29 mouse cellular contexts compared by ENCODE assay signal in the genomic region with DNA sequence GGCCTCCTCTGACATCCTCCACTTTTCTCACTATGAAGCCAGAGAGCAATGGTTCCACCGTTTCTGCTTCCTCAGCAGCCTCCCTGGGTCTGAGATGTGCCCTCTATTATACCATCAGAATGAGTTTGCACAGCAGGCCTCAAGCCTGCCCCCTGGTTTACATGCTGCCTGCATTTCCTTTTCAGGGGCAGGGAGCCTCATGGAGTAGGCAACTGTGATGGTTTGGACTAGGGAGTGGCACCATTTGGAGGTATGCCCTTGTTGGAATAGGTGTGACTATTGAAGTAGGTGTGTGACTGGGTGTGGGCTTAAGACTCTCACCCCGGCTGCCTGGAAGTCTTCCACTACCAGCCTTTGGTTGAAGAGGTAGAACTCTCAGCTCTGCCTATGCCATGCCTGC. TPM values are rescaled to one million over a fixed set of nuclear protein-coding genes. Genes with fewer than 3 reads are reported as not detected.
DNase-seq lines count a peak whose midpoint lies in the region; ATAC-seq and TF ChIP-seq lines count a peak whose summit lies in the region.
"Had no signal": no experiment of that assay in that cellular context is flagged by ENCODE, and none has a peak within 500 bp of the region (broad histone marks: within the 10 kb centered on the region; RNA-seq: fewer than 3 reads in every experiment).

No protein-coding gene starts in this region.

- peaks cover 6% of the 10 kb centered on the region; the same call in 1 of the 2 replicates for H3K4me1 ChIP-seq in hindbrain, postnatal 0 days (ENCODE audit: insufficient read depth, low read length)
- H3K4me1 ChIP-seq in hindbrain, embryonic 10.5 days (replicated peaks): no peaks in the 10 kb centered on the region
- peaks cover 11% of the 10 kb centered on the region for H3K4me1 ChIP-seq in intestine, embryonic 16.5 days (ENCODE audit: control insufficient read depth, insufficient read depth, low read length)
- H3K4me1 ChIP-seq in stomach, embryonic 16.5 days (ENCODE audit: control insufficient read depth, insufficient read depth, low read length): no peaks in the 10 kb centered on the region
- H3K4me1 ChIP-seq: embryonic facial prominence, embryonic 10.5 days; heart, embryonic 12.5 days had no signal

- peak; percentile 28 for TF ChIP-seq CTCF in hindbrain, postnatal 0 days (IDR thresholded peaks at IDR 0.05; ENCODE audit: low read depth)

- no peak for DNase-seq in hindbrain, postnatal 0 days (ENCODE audit: low spot score)
- no peak for DNase-seq in hindbrain, embryonic 10.5 days (ENCODE audit: low spot score)
- peak; percentile 18 for DNase-seq in R1 (ENCODE audit: low read depth, low spot score)
- DNase-seq in kidney, adult 18-20 months: no peak
- no peak for DNase-seq in thymus, postnatal 0 days (ENCODE audit: low spot score)
- DNase-seq: adrenal gland, postnatal 25 days; cerebellum, adult 11-12 months; cerebellum, postnatal 14 days; gastrocnemius, postnatal 36 days; heart, adult 2 months; heart, postnatal 4 days; kidney, adult 9 months; kidney, postnatal 10 days; layer of hippocampus, adult 9-11 months; liver; lung, adult 2 months; right cerebral cortex, postnatal 4 days; thymus, postnatal 36 days had no signal

- no peak overlapping the region for H3K4me2 ChIP-seq in hindbrain, postnatal 0 days (ENCODE audit: low read depth, low read length)
- no peak overlapping the region for H3K4me2 ChIP-seq in intestine, embryonic 16.5 days (ENCODE audit: low read depth, low read length)
- no peak overlapping the region for H3K4me2 ChIP-seq in stomach, embryonic 16.5 days (ENCODE audit: low read depth, low read length)
- H3K4me2 ChIP-seq: embryonic facial prominence, embryonic 15.5 days; forebrain, embryonic 13.5 days; heart, embryonic 12.5 days; hindbrain, embryonic 14.5 days; midbrain, embryonic 15.5 days had no signal

- H3K27ac ChIP-seq in hindbrain, postnatal 0 days: no peak overlapping the region
- no peak overlapping the region for H3K27ac ChIP-seq in hindbrain, embryonic 10.5 days
- no peak overlapping the region for H3K27ac ChIP-seq in intestine, embryonic 16.5 days (ENCODE audit: low read length)
- H3K27ac ChIP-seq in stomach, embryonic 16.5 days (ENCODE audit: low read length): no peak overlapping the region
- H3K27ac ChIP-seq: embryonic facial prominence, embryonic 10.5 days; embryonic facial prominence, embryonic 15.5 days; forebrain, embryonic 13.5 days; heart, adult 2 months; hindbrain, embryonic 14.5 days; liver, embryonic 14.5 days; midbrain, embryonic 15.5 days had no signal

- peaks cover 7% of the 10 kb centered on the region for H3K36me3 ChIP-seq in hindbrain, postnatal 0 days (ENCODE audit: insufficient read depth, low read length)
- peaks cover 70% of the 10 kb centered on the region for H3K36me3 ChIP-seq in hindbrain, embryonic 10.5 days
- H3K36me3 ChIP-seq in intestine, embryonic 16.5 days (ENCODE audit: control insufficient read depth, insufficient read depth, low read length): no peaks in the 10 kb centered on the region
- H3K36me3 ChIP-seq in stomach, embryonic 16.5 days (ENCODE audit: control insufficient read depth, insufficient read depth, low read length): peaks cover 5% of the 10 kb centered on the region; the same call in 1 of the 2 replicates

- 82% methylated on average over 2 of the region's 2 CpGs for WGBS in hindbrain, postnatal 0 days
- 82% methylated on average over 2 of the region's 2 CpGs for WGBS in hindbrain, embryonic 10.5 days
- WGBS in intestine, embryonic 16.5 days: 70% methylated on average over 2 of the region's 2 CpGs
- WGBS in stomach, embryonic 16.5 days: 65% methylated on average over 2 of the region's 2 CpGs

- no peaks in the 10 kb centered on the region for H3K9me3 ChIP-seq in hindbrain, postnatal 0 days (ENCODE audit: low read length)
- no peaks in the 10 kb centered on the region for H3K9me3 ChIP-seq in hindbrain, embryonic 10.5 days
- H3K9me3 ChIP-seq in intestine, embryonic 16.5 days (ENCODE audit: control insufficient read depth, low read length): no peaks in the 10 kb centered on the region
- no peaks in the 10 kb centered on the region for H3K9me3 ChIP-seq in stomach, embryonic 16.5 days (replicated peaks; ENCODE audit: control insufficient read depth, low read length)
- H3K9me3 ChIP-seq: embryonic facial prominence, embryonic 10.5 days; embryonic facial prominence, embryonic 15.5 days; forebrain, embryonic 13.5 days; heart, embryonic 12.5 days; midbrain, embryonic 15.5 days had no signal

- no peaks in the 10 kb centered on the region for H3K27me3 ChIP-seq in hindbrain, postnatal 0 days (ENCODE audit: insufficient read depth, low read length)
- no peaks in the 10 kb centered on the region for H3K27me3 ChIP-seq in hindbrain, embryonic 10.5 days (ENCODE audit: insufficient read depth, poor library complexity, severe bottlenecking)
- H3K27me3 ChIP-seq in intestine, embryonic 16.5 days (replicated peaks; ENCODE audit: control insufficient read depth, insufficient read depth, low read length): no peaks in the 10 kb centered on the region
- no peaks in the 10 kb centered on the region for H3K27me3 ChIP-seq in stomach, embryonic 16.5 days (ENCODE audit: control insufficient read depth, insufficient read depth, low read length)
- H3K27me3 ChIP-seq: embryonic facial prominence, embryonic 15.5 days; forebrain, embryonic 13.5 days; heart, embryonic 12.5 days; midbrain, embryonic 15.5 days; Patski had no signal

- H3K4me3 ChIP-seq in hindbrain, postnatal 0 days (ENCODE audit: low read length): no peak overlapping the region
- H3K4me3 ChIP-seq in hindbrain, embryonic 10.5 days: no peak overlapping the region
- H3K4me3 ChIP-seq in intestine, embryonic 16.5 days (ENCODE audit: low read length): no peak overlapping the region
- H3K4me3 ChIP-seq in stomach, embryonic 16.5 days (replicated peaks; ENCODE audit: low read length): no peak overlapping the region
- H3K4me3 ChIP-seq: embryonic facial prominence, embryonic 10.5 days; embryonic facial prominence, embryonic 15.5 days; forebrain, embryonic 13.5 days; heart, adult 2 months; heart, embryonic 12.5 days; midbrain, embryonic 15.5 days had no signal

- no peak overlapping the region for H3K9ac ChIP-seq in hindbrain, postnatal 0 days (replicated peaks; ENCODE audit: low read length)
- H3K9ac ChIP-seq in intestine, embryonic 16.5 days (ENCODE audit: low read depth, low read length): no peak overlapping the region
- no peak overlapping the region for H3K9ac ChIP-seq in stomach, embryonic 16.5 days (ENCODE audit: low read length)
- H3K9ac ChIP-seq: embryonic facial prominence, embryonic 15.5 days; forebrain, embryonic 13.5 days; heart, embryonic 12.5 days; hindbrain, embryonic 14.5 days; liver, embryonic 14.5 days; midbrain, embryonic 15.5 days had no signal

- no peak for ATAC-seq in hindbrain, postnatal 0 days
- peak; percentile 73 for ATAC-seq in intestine, embryonic 16.5 days
- peak; percentile 52 for ATAC-seq in stomach, embryonic 16.5 days (ENCODE audit: insufficient read depth, low FRiP score)
- ATAC-seq: forebrain, embryonic 13.5 days; inflammation-experienced regulatory T-cells, adult 6 months; midbrain, embryonic 15.5 days; Patski had no signal

RNA-seq across cellular contexts. Expression of a gene that starts 59.3 kb away (rescaled TPM):
- total RNA-seq in hindbrain, postnatal 0 days (2014; rRNA removed): 98.7 and 106 TPM in 2 replicates
- 44.1 and 56.8 TPM in 2 replicates for polyA plus RNA-seq in hindbrain, postnatal 0 days (2015; fragmentation: Nextera tagmentation; extraction: Ambion mirVana)
- 33.4 and 48.7 TPM in 2 replicates for polyA plus RNA-seq in hindbrain, embryonic 10.5 days (2016; fragmentation: Nextera tagmentation; extraction: Ambion mirVana)
- polyA plus RNA-seq in intestine, embryonic 16.5 days (2015; fragmentation: Nextera tagmentation; extraction: Ambion mirVana): 3.3 and 4.2 TPM in 2 replicates
- 7.3 and 7.6 TPM in 2 replicates for polyA plus RNA-seq in stomach, embryonic 16.5 days (2015; fragmentation: Nextera tagmentation; extraction: Ambion mirVana)
- 6.1 and 8.0 TPM in 2 replicates for polyA plus RNA-seq in thymus, postnatal 0 days (2015; fragmentation: Nextera tagmentation; extraction: Ambion mirVana)
